Mouse (Mus musculus) embryonic fibroblast, embryonic 13.5 days (primary cell): Measurements from ENCODE around the gene Cfap69.

Source experiments
- CTCF ChIP-seq: IDR thresholded peaks from 2 replicates; pipeline ENCODE4 v1.5.1; 2011; ENCODE audit warnings: mild to moderate bottlenecking, control low read depth, low read length, moderate library complexity, borderline replicate concordance; ENCODE audit not compliant: insufficient read depth
- POLR2A ChIP-seq: IDR thresholded peaks from 2 replicates; pipeline ENCODE4 v1.6.1; 2011; ENCODE audit warnings: low read depth, mild to moderate bottlenecking, control low read depth, low read length, moderate library complexity

GRCm38 (mm10) chr5:5533656-5534420 is 130.2 kb downstream of the Cfap69 start:
- TF ChIP-seq CTCF (no peak), POLR2A (no peak)
